Mouse (Mus musculus): ENCODE data around the gene Cmss1. TPM values are rescaled to one million over a fixed set of nuclear protein-coding genes. Genes with fewer than 3 reads are reported as not detected.

Gene Cmss1
- 39.8 and 47.9 TPM in 2 replicates for polyA plus RNA-seq (2016; fragmentation: Nextera tagmentation; extraction: Ambion mirVana)

DNA sequence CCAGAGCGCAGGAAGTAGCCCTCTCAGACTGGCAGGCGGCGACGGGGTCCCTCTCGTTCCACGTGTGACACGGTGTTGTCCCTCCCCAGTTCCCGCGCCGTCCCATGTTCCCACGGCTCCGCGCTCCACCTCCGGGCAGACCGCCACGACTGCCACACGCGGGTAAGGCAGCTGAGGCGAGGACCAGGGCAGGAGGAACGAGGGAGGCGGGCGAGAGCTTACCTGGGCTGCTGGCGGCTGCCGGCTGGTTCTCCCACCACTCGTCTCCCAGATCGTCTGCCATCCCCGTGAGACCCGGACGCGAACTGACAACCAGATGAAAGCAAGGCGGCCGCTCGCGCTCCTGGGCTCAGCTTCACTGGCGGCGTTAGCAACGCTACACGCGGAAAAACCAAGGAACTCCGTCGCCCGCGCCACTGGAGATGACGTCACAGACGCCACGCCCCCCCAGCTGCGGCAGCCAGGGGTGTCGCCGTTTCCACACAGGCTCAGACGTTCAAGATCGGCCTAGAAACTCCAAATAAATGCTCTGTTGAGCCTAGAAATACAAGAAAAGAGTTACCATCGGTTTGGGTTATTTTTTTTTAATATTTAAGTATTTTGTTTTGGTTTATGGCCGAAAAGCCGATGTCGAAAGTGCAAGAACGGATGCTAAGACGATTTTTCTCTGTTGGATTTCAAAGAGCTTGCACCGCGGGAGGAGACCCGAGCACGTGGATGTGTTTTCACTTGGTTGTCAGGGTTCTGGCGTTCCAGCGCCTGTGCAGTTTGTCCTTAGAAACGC, at the start of gene Cmss1:
Gene Cmss1 (minus strand): TSS at position 421 of the 784 bp plus-strand sequence.
- H3K9me3 ChIP-seq, result no peaks in the 10 kb centered on the region
- H3K36me3 ChIP-seq, result no peaks in the 10 kb centered on the region
- no peaks in the 10 kb centered on the region for H3K27me3 ChIP-seq
- H3K4me1 ChIP-seq, result peaks cover 4% of the 10 kb centered on the region
- peak within 1 kb of the TSS; percentile 71 for H3K9ac ChIP-seq (replicated peaks)
- H3K4me2 ChIP-seq (replicated peaks), result peak within 1 kb of the TSS; percentile 84
- WGBS, result under 1% methylated on average over 64 of the region's 64 CpGs
- peak; percentile 94 for ATAC-seq (ENCODE audit: low FRiP score, low read depth)
- no peak within 1 kb of the TSS; the same call in 1 of the 2 replicates for H3K27ac ChIP-seq (replicated peaks)
- peak within 1 kb of the TSS; percentile 85 for H3K4me3 ChIP-seq

- no peak for ATAC-seq (ENCODE audit: low FRiP score, low read depth)
- no peaks in the 10 kb centered on the region for H3K4me1 ChIP-seq
- no peaks in the 10 kb centered on the region for H3K36me3 ChIP-seq
- no peaks in the 10 kb centered on the region for H3K27me3 ChIP-seq
- no peak overlapping the region for H3K4me3 ChIP-seq
- H3K9ac ChIP-seq (replicated peaks), result no peak overlapping the region
- no peaks in the 10 kb centered on the region for H3K9me3 ChIP-seq
- no peak overlapping the region for H3K27ac ChIP-seq (replicated peaks)
- 74% methylated on average over 2 of the region's 2 CpGs for WGBS
- H3K4me2 ChIP-seq (replicated peaks), result no peak overlapping the region
These were observed 43.2 kb upstream of the Cmss1 start for GRCm38 (mm10) chr16:57649888-57650287.

DNA sequence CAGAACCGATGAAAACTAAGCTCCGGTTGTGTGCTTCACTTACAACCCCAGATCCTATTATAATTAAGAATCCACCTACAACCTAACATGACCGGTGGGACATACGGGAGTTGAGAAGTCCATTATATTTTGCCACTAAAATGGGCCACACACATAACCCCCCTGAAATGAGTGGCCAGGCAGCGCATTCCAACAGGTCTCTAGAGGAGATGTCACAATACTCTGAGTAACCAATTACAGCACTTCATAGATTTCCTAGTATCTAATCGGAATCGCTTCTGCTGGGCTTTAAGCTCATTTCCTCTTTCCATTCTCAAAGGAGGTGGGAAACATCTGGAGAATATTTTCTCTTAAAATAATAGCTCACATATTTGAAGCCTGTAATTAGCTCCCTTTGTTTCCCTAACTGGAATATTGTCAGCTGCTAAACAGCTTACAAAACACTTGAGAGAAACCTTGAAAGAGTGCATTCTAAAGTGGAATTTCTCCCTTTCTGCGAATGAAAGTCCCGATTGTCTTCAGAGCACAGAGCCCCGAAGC, 34.8 kb upstream of the Cmss1 start:
- Histone ChIP-seq H3K9me3 (no peaks in the 10 kb centered on the region), H3K4me1 (no peaks in the 10 kb centered on the region), H3K4me2 (replicated peaks) (no peak overlapping the region), H3K27ac (replicated peaks) (no peak overlapping the region), H3K9ac (replicated peaks) (no peak overlapping the region), H3K27me3 (no peaks in the 10 kb centered on the region), H3K36me3 (no peaks in the 10 kb centered on the region), H3K4me3 (no peak overlapping the region)
- WGBS, result 79% methylated on average over 10 of the region's 10 CpGs
- no peak for ATAC-seq (ENCODE audit: low FRiP score, low read depth)

- H3K9ac ChIP-seq (replicated peaks), result no peak overlapping the region
- H3K4me2 ChIP-seq (replicated peaks), result no peak overlapping the region
- WGBS, result 75% methylated on average over 5 of the region's 5 CpGs
- H3K27ac ChIP-seq (replicated peaks), result no peak overlapping the region
- ATAC-seq (ENCODE audit: low FRiP score, low read depth), result no peak
- no peak overlapping the region for H3K4me3 ChIP-seq
- no peaks in the 10 kb centered on the region for H3K9me3 ChIP-seq
- H3K4me1 ChIP-seq, result no peaks in the 10 kb centered on the region
- no peaks in the 10 kb centered on the region for H3K27me3 ChIP-seq
- no peaks in the 10 kb centered on the region for H3K36me3 ChIP-seq
These were observed 28.1 kb upstream of the Cmss1 start for GRCm38 (mm10) chr16:57634766-57635165.

DNA sequence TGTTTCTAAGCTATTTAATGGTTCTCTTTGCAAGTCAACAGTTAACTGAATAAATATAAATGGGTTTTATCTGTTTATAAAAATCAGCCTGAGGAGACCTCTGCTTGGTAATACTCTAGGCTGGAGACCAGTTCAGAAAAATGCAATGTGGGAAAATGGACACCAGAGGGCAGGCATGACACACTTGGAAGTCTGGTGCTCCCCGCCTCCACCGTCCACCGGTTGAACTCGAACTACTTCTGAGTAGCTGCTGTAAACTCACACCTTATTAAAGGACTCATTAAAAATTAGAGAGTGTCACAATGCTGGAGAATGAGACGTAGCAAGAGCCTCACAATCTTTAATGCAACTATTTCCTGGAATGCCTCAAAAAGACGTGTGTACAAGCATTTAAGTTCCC, 27.5 kb upstream of the Cmss1 start:
- no peak overlapping the region for H3K9ac ChIP-seq (replicated peaks)
- no peak overlapping the region for H3K4me3 ChIP-seq
- no peak overlapping the region for H3K4me2 ChIP-seq (replicated peaks)
- peak; percentile 88 for ATAC-seq (ENCODE audit: low FRiP score, low read depth)
- H3K27ac ChIP-seq (replicated peaks), result no peak overlapping the region
- H3K36me3 ChIP-seq, result no peaks in the 10 kb centered on the region
- no peaks in the 10 kb centered on the region for H3K4me1 ChIP-seq
- no peaks in the 10 kb centered on the region for H3K9me3 ChIP-seq
- 8% methylated on average over 6 of the region's 6 CpGs for WGBS
- no peaks in the 10 kb centered on the region for H3K27me3 ChIP-seq

DNA sequence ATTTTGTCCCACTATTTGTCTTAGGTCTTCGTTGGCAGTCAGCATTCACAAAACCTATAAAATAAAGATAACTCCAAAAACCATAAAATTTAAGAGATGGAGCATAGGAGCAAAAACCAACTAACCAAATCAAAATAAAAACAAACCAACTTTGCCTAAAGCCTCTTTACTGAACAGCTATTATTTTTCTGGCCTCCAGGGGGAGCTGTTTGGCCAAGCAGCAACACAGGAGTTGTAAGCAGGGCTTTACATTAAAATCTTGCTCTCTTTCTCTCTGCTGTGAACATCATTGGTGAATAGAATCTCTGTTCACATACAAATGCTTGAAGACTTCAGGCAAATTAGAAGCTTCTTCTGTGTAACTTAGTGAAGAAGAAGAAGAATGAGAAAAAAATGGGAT, 5.1 kb upstream of the Cmss1 start:
- no peak overlapping the region for H3K9ac ChIP-seq (replicated peaks)
- peaks cover 4% of the 10 kb centered on the region for H3K4me1 ChIP-seq
- no peaks in the 10 kb centered on the region for H3K36me3 ChIP-seq
- H3K4me3 ChIP-seq, result no peak overlapping the region
- H3K27me3 ChIP-seq, result no peaks in the 10 kb centered on the region
- ATAC-seq (ENCODE audit: low FRiP score, low read depth), result no peak
- no peak overlapping the region for H3K27ac ChIP-seq (replicated peaks)
- H3K9me3 ChIP-seq, result no peaks in the 10 kb centered on the region
- no peak overlapping the region for H3K4me2 ChIP-seq (replicated peaks)
- 5% methylated on average over 1 of the region's 1 CpGs for WGBS

- Histone ChIP-seq H3K27ac (replicated peaks) (no peak overlapping the region), H3K4me2 (replicated peaks) (no peak overlapping the region), H3K27me3 (no peaks in the 10 kb centered on the region), H3K36me3 (no peaks in the 10 kb centered on the region), H3K9me3 (no peaks in the 10 kb centered on the region), H3K4me3 (no peak overlapping the region), H3K4me1 (no peaks in the 10 kb centered on the region), H3K9ac (replicated peaks) (no peak overlapping the region)
- ATAC-seq (ENCODE audit: low FRiP score, low read depth), result no peak
These were observed 5.6 kb downstream of the Cmss1 start for GRCm38 (mm10) chr16:57601031-57601430.

GRCm38 (mm10) chr16:57597295-57597957, 9.2 kb downstream of the Cmss1 start:
- no peak overlapping the region for H3K27ac ChIP-seq (replicated peaks)
- no peaks in the 10 kb centered on the region for H3K4me1 ChIP-seq
- no peaks in the 10 kb centered on the region for H3K36me3 ChIP-seq
- H3K4me3 ChIP-seq, result no peak overlapping the region
- H3K27me3 ChIP-seq, result no peaks in the 10 kb centered on the region
- no peaks in the 10 kb centered on the region for H3K9me3 ChIP-seq
- ATAC-seq (ENCODE audit: low FRiP score, low read depth), result no peak
- 91% methylated on average over 4 of the region's 4 CpGs for WGBS
- no peak overlapping the region for H3K9ac ChIP-seq (replicated peaks)
- no peak overlapping the region for H3K4me2 ChIP-seq (replicated peaks)

DNA sequence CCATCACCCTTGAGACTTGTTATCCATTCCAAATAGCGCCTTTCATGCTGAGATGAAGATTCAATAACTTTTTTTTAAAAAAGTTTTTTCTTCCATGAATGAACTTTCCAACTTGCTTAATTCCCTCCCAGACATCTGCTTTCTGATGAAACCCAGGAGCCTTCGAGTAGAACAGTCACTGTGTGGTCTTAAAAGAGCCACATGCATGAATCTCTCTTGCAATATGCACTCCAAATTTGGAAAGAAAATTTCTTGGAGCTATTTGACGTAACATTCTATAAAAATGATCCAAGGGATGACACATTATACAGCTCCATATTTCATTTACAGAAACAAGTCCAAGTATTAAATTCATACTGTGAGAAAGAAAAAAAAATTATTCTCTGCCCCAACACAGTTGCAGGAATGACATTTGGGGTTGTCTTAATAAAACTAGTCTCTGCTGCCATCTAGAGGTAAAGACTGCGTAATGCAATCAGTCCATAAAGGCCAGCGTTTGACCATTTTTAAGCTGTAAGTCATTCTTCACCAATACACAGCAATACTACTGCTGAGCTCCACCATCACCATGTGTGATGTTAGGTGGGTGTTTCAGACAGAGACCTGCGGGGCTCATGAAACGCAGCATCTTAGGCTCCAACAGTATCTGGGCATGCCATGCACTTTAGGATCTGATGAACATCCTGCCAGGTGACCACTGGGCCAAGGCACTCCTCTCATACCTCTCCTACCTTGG, 13.1 kb downstream of the Cmss1 start:
- H3K9ac ChIP-seq (replicated peaks), result no peak overlapping the region
- ATAC-seq (ENCODE audit: low FRiP score, low read depth), result peak; percentile 58
- no peaks in the 10 kb centered on the region for H3K36me3 ChIP-seq
- H3K4me1 ChIP-seq, result no peaks in the 10 kb centered on the region
- H3K9me3 ChIP-seq, result no peaks in the 10 kb centered on the region
- H3K4me2 ChIP-seq (replicated peaks), result no peak overlapping the region
- H3K27me3 ChIP-seq, result no peaks in the 10 kb centered on the region
- 42% methylated on average over 7 of the region's 7 CpGs for WGBS
- H3K4me3 ChIP-seq, result no peak overlapping the region
- no peak overlapping the region for H3K27ac ChIP-seq (replicated peaks)

- H3K4me3 ChIP-seq, result no peak overlapping the region
- ATAC-seq (ENCODE audit: low FRiP score, low read depth), result no peak
- no peak overlapping the region for H3K9ac ChIP-seq (replicated peaks)
- H3K27me3 ChIP-seq, result no peaks in the 10 kb centered on the region
- H3K4me2 ChIP-seq (replicated peaks), result no peak overlapping the region
- H3K27ac ChIP-seq (replicated peaks), result no peak overlapping the region
- no peaks in the 10 kb centered on the region for H3K4me1 ChIP-seq
- WGBS, result 81% methylated on average over 3 of the region's 3 CpGs
- no peaks in the 10 kb centered on the region for H3K9me3 ChIP-seq
- no peaks in the 10 kb centered on the region for H3K36me3 ChIP-seq
These were observed 21.5 kb downstream of the Cmss1 start for GRCm38 (mm10) chr16:57585201-57585600.

GRCm38 (mm10) chr16:57582008-57582407, 24.7 kb downstream of the Cmss1 start:
- Histone ChIP-seq H3K4me1 (no peaks in the 10 kb centered on the region), H3K9ac (replicated peaks) (no peak overlapping the region)

GRCm38 (mm10) chr16:57580041-57580440, 26.6 kb downstream of the Cmss1 start:
- no peaks in the 10 kb centered on the region for H3K27me3 ChIP-seq
- no peak overlapping the region for H3K4me2 ChIP-seq (replicated peaks)
- no peaks in the 10 kb centered on the region for H3K36me3 ChIP-seq
- ATAC-seq (ENCODE audit: low FRiP score, low read depth), result no peak
- no peak overlapping the region for H3K9ac ChIP-seq (replicated peaks)
- no peaks in the 10 kb centered on the region; the same call in 1 of the 2 replicates for H3K4me1 ChIP-seq
- no peak overlapping the region for H3K4me3 ChIP-seq
- no peaks in the 10 kb centered on the region for H3K9me3 ChIP-seq
- H3K27ac ChIP-seq (replicated peaks), result no peak overlapping the region
- WGBS, result 78% methylated on average over 7 of the region's 7 CpGs

More at GRCm38 (mm10) chr16:57582008-57582407, 24.7 kb downstream of the Cmss1 start:
- H3K4me2 ChIP-seq (replicated peaks), result no peak overlapping the region
- no peaks in the 10 kb centered on the region for H3K36me3 ChIP-seq
- H3K4me3 ChIP-seq, result no peak overlapping the region
- no peak overlapping the region for H3K27ac ChIP-seq (replicated peaks)
- 87% methylated on average over 2 of the region's 2 CpGs for WGBS
- no peak for ATAC-seq (ENCODE audit: low FRiP score, low read depth)
- no peaks in the 10 kb centered on the region for H3K9me3 ChIP-seq
- H3K27me3 ChIP-seq, result no peaks in the 10 kb centered on the region

Data from midbrain, embryonic 12.5 days (tissue).